Mouse (Mus musculus): Measurements from ENCODE around the gene Gorasp1. TPM values are rescaled to one million over a fixed set of nuclear protein-coding genes. Genes with fewer than 3 reads are reported as not detected.

The Gorasp1 gene
- total RNA-seq (2014; fragmentation: Nextera tagmentation) (9.7 and 11.0 TPM in 2 replicates), total RNA-seq (2017) (4.8 and 7.4 TPM in 2 replicates), polyA plus RNA-seq (2012) (15.4 and 18.3 TPM in 2 replicates)

DNA sequence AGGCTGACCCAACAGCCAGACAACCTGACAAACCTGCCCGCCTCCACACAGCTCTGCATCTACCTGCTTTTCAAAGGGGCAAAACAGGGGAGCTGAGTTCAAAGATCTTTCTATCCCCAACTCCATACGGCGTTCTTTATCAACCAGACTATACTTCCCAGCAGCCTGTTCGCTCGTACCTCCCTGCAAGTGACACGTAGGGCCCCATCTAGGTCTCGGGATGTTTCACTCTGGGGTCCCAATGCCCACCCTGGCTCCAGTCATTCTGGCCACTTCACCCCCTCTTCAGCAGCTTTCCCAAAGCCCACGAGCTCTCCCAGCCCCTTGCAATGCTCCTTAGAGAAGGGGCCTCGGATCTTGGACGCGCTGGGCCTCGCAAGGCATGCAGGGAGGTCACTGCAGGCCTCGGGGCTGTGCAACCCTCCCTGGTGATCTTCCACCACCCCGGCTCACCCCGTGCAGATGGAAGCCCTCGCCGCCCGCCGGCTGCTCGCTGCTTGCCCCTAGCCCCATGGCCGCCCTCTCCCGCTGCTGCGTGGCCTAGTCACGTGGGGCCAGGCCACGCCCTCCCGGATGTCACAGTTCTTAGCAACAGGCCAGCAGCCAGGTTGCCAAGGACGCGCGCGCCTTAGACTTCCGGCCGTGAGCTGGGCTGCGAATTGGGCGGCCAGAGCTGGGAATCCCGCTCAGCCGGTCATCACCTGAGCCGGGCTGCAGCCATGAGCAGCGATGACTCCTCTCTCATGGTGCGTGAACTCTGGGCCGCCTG is at the start of gene Gorasp1, which contains the start of gene Ttc21a:
Gene Gorasp1 (minus strand): TSS at position 561 of the 769 bp plus-strand sequence.
Gene Ttc21a (plus strand): TSS at position 602 of the 769 bp plus-strand sequence.
- Histone ChIP-seq H3K4me1 (ENCODE audit: insufficient read depth, low read depth, low read length) (peaks cover 60% of the 10 kb centered on the region), H3K36me3 (replicated peaks) (peaks cover 35% of the 10 kb centered on the region), H3K27me3 (ENCODE audit: insufficient read depth, low read length) (peaks cover 13% of the 10 kb centered on the region; the same call in 1 of the 2 replicates), H3K9me3 (replicated peaks) (no peaks in the 10 kb centered on the region), H3K4me3 (ENCODE audit: low read depth, low read length) (peak within 1 kb of the TSS; percentile 91)
- DNase-seq (ENCODE audit: low spot score) (peak; percentile 98), ATAC-seq (ENCODE audit: extremely low read depth, insufficient number of reproducible peaks, low FRiP score, poor library complexity, severe bottlenecking) (peak; percentile 94)
- TF ChIP-seq POLR2AphosphoS5 (IDR thresholded peaks at IDR 0.05; ENCODE audit: insufficient replicate concordance, low read depth, low read length), result no peak
- no peak for TF ChIP-seq GATA1 (IDR thresholded peaks at IDR 0.05; ENCODE audit: borderline replicate concordance, low read length)
- TF ChIP-seq GATA2 (IDR thresholded peaks at IDR 0.05; ENCODE audit: borderline replicate concordance, low read depth, low read length), result no peak
- no peak for TF ChIP-seq CTCF (IDR thresholded peaks at IDR 0.05; ENCODE audit: low read depth, low read length)
- no peak for TF ChIP-seq TAL1 (conservative IDR thresholded peaks at IDR 0.05; ENCODE audit: low read depth, low read length)

DNA sequence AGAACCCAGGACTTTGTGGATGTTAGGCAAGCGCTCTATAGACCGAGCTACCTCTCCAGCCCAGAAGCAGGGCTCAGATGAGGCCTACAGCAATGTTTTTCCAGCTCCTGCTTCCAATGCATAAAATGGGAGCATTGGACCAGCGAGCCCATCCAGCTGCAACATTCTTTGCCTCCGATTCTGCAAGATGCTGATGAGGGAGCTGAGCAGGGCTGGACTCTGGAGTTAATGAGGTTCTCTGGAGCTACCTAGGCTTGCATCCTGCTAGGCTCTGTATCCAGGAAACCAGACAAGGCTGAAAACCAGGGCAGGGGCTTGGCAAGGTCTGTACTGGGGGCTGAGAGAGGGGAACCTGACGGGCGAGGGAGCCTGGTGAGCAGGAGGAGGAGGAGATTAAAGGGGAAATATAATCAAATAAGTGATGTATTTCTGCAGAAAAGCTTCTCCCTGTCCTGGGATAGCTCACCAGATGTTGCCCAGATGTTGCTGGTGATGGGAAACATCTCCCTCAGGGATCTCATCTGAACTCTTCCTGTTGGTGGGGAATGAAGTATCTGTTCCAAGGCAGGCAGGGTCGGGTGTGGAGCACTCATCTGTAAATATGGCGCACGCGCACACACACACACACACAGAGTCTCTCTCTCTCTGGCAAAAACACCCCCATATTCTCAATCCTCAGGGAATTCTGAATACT is 48.7 kb upstream of the Gorasp1 start:
- Histone ChIP-seq H3K27me3 (ENCODE audit: insufficient read depth, low read length) (peaks cover 22% of the 10 kb centered on the region), H3K9me3 (replicated peaks) (no peaks in the 10 kb centered on the region), H3K4me1 (ENCODE audit: insufficient read depth, low read depth, low read length) (peaks cover 42% of the 10 kb centered on the region), H3K4me3 (ENCODE audit: low read depth, low read length) (no peak overlapping the region), H3K36me3 (replicated peaks) (no peaks in the 10 kb centered on the region)
- ATAC-seq (ENCODE audit: extremely low read depth, insufficient number of reproducible peaks, low FRiP score, poor library complexity, severe bottlenecking) (no peak), DNase-seq (ENCODE audit: low spot score) (no peak)
- no peak for TF ChIP-seq POLR2AphosphoS5 (IDR thresholded peaks at IDR 0.05; ENCODE audit: insufficient replicate concordance, low read depth, low read length)
- TF ChIP-seq GATA2 (IDR thresholded peaks at IDR 0.05; ENCODE audit: borderline replicate concordance, low read depth, low read length), result no peak
- TF ChIP-seq TAL1 (conservative IDR thresholded peaks at IDR 0.05; ENCODE audit: low read depth, low read length), result no peak
- TF ChIP-seq CTCF (IDR thresholded peaks at IDR 0.05; ENCODE audit: low read depth, low read length), result no peak

DNA sequence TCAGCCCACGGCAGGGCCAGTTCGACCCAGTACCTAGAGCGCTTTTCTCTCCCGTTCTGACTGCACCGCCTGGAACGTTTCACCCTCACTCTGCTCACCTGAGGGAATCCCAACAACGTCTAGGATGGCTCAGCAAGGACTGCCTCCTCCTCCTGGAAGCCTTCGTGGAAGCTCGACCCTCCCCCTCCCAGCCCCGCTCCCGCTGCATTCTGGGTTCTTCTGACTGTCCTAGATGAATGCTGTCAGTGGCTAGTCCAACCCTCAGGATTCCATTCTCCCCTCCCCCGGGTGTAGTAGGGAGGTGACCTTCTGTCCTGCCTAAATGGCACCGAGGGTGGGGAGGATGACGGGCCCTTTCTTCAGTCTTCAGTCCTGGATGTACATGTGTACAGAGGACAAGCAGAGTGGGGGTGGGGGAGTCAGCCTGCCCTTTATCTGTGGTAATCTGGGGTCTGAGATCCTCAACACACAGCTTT is 47.2 kb upstream of the Gorasp1 start, which contains the start of gene Csrnp1:
Gene Csrnp1 (minus strand): TSS at position 123 of the 476 bp plus-strand sequence.
- Histone ChIP-seq H3K36me3 (replicated peaks) (peaks cover 8% of the 10 kb centered on the region), H3K9me3 (replicated peaks) (no peaks in the 10 kb centered on the region), H3K4me1 (ENCODE audit: insufficient read depth, low read depth, low read length) (peaks cover 56% of the 10 kb centered on the region), H3K27me3 (ENCODE audit: insufficient read depth, low read length) (peaks cover 22% of the 10 kb centered on the region), H3K4me3 (ENCODE audit: low read depth, low read length) (peak within 1 kb of the TSS; percentile 91)
- DNase-seq (ENCODE audit: low spot score) (no peak), ATAC-seq (ENCODE audit: extremely low read depth, insufficient number of reproducible peaks, low FRiP score, poor library complexity, severe bottlenecking) (no peak)
- no peak for TF ChIP-seq TAL1 (conservative IDR thresholded peaks at IDR 0.05; ENCODE audit: low read depth, low read length)
- TF ChIP-seq POLR2AphosphoS5 (IDR thresholded peaks at IDR 0.05; ENCODE audit: insufficient replicate concordance, low read depth, low read length), result no peak
- TF ChIP-seq CTCF (IDR thresholded peaks at IDR 0.05; ENCODE audit: low read depth, low read length), result no peak
- TF ChIP-seq GATA2 (IDR thresholded peaks at IDR 0.05; ENCODE audit: borderline replicate concordance, low read depth, low read length), result no peak
- no peak for TF ChIP-seq GATA1 (IDR thresholded peaks at IDR 0.05; ENCODE audit: borderline replicate concordance, low read length)

DNA sequence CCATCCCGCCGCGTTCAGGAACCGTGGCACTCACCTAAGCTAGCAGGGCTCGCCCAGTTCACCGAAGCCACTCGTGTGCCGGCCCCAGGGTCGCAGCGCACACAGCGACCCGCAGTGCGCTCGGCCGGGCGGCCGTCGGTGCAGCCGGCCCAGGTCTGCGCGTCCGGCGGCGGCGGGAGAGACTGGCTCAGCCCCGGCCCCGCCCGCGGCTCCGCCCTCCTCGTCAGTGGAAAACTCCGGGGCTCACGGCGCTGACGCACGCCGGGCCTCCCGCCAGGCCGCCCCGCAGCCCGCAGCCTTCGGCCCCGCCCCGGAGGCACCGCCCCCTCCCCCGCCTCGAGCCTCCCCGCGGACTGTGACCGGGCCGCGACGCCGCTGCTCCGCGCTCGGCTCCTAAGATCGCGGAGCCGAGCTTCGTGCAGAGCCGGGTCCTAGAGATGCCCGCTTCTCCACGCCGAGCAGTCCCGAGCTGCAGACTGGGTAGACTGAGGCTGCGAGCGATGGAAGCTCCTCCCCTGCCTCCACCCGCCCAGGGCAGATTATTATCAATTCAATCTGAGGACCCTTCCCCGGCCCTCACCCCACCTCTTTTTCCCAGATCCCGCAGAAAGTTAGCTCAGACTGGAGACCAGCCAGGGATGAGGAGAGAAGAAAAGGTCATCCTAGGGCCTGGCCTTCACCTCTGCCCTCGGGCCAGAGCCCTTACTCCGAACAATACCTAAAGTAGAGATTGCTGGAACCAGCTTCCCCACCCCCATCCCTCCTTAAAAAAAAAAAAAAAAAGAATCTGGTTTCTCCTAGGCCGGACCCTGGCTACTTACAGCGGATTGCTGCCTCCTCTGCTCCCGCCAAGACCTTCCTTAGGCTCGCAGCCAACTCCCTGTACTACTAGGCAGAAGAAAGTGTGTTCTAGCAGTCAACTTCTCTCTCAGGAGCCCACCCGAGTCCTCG is 46.5 kb upstream of the Gorasp1 start:
- peak; percentile 84 for DNase-seq (ENCODE audit: low spot score)
- Histone ChIP-seq H3K4me3 (ENCODE audit: low read depth, low read length) (peak overlapping the region; percentile 91), H3K9me3 (replicated peaks) (no peaks in the 10 kb centered on the region), H3K4me1 (ENCODE audit: insufficient read depth, low read depth, low read length) (peaks cover 63% of the 10 kb centered on the region), H3K36me3 (replicated peaks) (peaks cover 15% of the 10 kb centered on the region), H3K27me3 (ENCODE audit: insufficient read depth, low read length) (peaks cover 20% of the 10 kb centered on the region)
- TF ChIP-seq TAL1 (conservative IDR thresholded peaks at IDR 0.05; ENCODE audit: low read depth, low read length) (no peak), GATA2 (IDR thresholded peaks at IDR 0.05; ENCODE audit: borderline replicate concordance, low read depth, low read length) (no peak), POLR2AphosphoS5 (IDR thresholded peaks at IDR 0.05; ENCODE audit: insufficient replicate concordance, low read depth, low read length) (no peak), GATA1 (IDR thresholded peaks at IDR 0.05; ENCODE audit: borderline replicate concordance, low read length) (no peak), CTCF (IDR thresholded peaks at IDR 0.05; ENCODE audit: low read depth, low read length) (no peak)
- 0 out of 2 replicates have a peak, but pooled peaks have one; percentile 4 for ATAC-seq (ENCODE audit: extremely low read depth, insufficient number of reproducible peaks, low FRiP score, poor library complexity, severe bottlenecking)

DNA sequence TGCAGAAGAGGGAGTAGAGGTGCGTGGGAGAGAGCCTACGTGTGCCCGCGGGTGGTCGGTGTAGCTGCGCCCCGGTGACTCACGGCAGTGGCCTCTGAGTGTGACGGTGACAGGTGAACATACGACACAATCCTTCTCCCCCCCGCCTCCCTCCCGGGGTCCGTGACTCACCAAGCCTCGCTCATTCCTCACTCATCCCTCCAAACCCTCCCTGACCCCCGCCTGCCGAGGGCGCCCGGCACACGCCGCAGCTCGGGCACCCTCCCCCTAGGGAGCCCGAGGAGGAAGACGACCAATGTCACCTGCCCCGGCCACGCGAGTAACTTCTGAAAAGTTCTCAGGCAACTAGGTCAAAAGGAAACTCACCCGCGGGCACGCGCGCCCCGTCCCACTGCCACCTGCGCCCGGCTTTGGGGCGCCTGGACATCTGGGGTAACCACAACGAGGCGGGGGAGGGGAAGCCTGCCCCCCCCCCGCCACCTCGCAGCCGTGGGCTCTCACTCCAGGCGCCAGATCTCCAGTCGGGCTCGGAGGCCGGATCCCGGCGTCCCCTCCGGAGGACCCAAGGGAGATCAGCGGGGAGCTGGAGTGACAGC is 45.7 kb upstream of the Gorasp1 start:
- H3K4me3 ChIP-seq (ENCODE audit: low read depth, low read length), result peak overlapping the region; percentile 91
- no peaks in the 10 kb centered on the region for H3K9me3 ChIP-seq (replicated peaks)
- peaks cover 20% of the 10 kb centered on the region for H3K27me3 ChIP-seq (ENCODE audit: insufficient read depth, low read length)
- peaks cover 18% of the 10 kb centered on the region for H3K36me3 ChIP-seq (replicated peaks)
- TF ChIP-seq CTCF (IDR thresholded peaks at IDR 0.05; ENCODE audit: low read depth, low read length) (no peak), GATA2 (IDR thresholded peaks at IDR 0.05; ENCODE audit: borderline replicate concordance, low read depth, low read length) (no peak), POLR2AphosphoS5 (IDR thresholded peaks at IDR 0.05; ENCODE audit: insufficient replicate concordance, low read depth, low read length) (no peak), GATA1 (IDR thresholded peaks at IDR 0.05; ENCODE audit: borderline replicate concordance, low read length) (no peak), TAL1 (conservative IDR thresholded peaks at IDR 0.05; ENCODE audit: low read depth, low read length) (no peak)
- DNase-seq (ENCODE audit: low spot score), result peak; percentile 64
- peaks cover 67% of the 10 kb centered on the region for H3K4me1 ChIP-seq (ENCODE audit: insufficient read depth, low read depth, low read length)
- no peak for ATAC-seq (ENCODE audit: extremely low read depth, insufficient number of reproducible peaks, low FRiP score, poor library complexity, severe bottlenecking)
